Mouse (Mus musculus): ENCODE measurements at regions not wholly inside any gene's neighbourhood (a gene's known extent, or its start where the extent isn't known, plus 50 kb on each side); places are given as distances from the start of the nearest gene placed in this dataset.

DNA sequence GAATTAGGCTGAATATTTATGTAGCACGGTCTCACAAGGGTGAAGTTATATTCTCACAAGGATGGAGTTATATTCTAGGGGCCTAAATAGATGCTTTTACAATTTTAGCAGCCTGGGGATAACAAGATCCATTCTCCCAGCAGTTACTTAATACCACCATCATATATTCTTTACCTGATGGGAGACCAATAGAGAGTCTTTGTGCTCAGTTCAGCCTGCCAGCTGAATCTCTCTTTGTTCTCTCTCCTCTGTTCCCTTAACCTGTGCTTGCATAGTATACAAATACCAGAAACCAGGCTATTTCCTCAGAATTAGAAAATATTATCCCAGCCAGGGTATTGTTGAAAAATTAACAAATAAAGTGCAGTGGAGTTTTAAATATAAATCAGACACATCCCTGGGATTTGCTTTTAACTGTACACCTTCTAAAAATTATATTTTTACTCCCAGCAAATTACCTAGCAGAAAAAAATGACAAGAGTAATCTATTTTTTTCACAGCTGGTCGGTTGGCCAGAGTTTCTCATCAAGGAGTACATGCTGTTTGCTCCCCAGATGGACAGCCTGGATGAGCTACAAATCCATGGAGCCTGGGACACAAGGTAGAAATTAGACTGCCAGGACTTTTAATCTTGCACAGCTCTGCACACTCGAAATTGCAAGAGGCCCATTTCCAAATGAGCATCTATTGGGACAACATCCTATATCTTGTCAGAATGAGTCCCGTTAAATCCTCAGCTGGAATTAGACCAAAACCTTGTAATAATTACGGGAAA lies 281.0 kb upstream of the 4930452B06Rik start:
- no peak overlapping the region for H3K27ac ChIP-seq (replicated peaks; ENCODE audit: low read depth, low read length)
- H3K9me3 ChIP-seq (ENCODE audit: control insufficient read depth, low read length) = no peaks in the 10 kb centered on the region
- WGBS = 70% methylated on average over 5 of the region's 5 CpGs
- no peaks in the 10 kb centered on the region for H3K27me3 ChIP-seq (ENCODE audit: control insufficient read depth, insufficient read depth, low read length)
- H3K36me3 ChIP-seq (ENCODE audit: control insufficient read depth, insufficient read depth, low read length) = no peaks in the 10 kb centered on the region
- H3K9ac ChIP-seq (replicated peaks; ENCODE audit: low read length) = no peak overlapping the region
- H3K4me3 ChIP-seq (replicated peaks; ENCODE audit: low read depth, low read length) = no peak overlapping the region
- ATAC-seq (ENCODE audit: low FRiP score, low TSS enrichment) = no peak
- H3K4me1 ChIP-seq (ENCODE audit: control insufficient read depth, insufficient read depth, low read length) = no peaks in the 10 kb centered on the region
- H3K4me2 ChIP-seq (ENCODE audit: low read length) = no peak overlapping the region
- DNase-seq = no peak

GRCm38 (mm10) chr14:8935121-8935520 lies 269.1 kb upstream of the 4930452B06Rik start:
- no peaks in the 10 kb centered on the region for H3K36me3 ChIP-seq (ENCODE audit: control insufficient read depth, insufficient read depth, low read length)
- H3K4me2 ChIP-seq (ENCODE audit: low read length) = no peak overlapping the region
- no peaks in the 10 kb centered on the region for H3K9me3 ChIP-seq (ENCODE audit: control insufficient read depth, low read length)
- H3K9ac ChIP-seq (replicated peaks; ENCODE audit: low read length) = no peak overlapping the region
- no peaks in the 10 kb centered on the region for H3K27me3 ChIP-seq (ENCODE audit: control insufficient read depth, insufficient read depth, low read length)
- peak; percentile 87 for DNase-seq
- no peak overlapping the region for H3K4me3 ChIP-seq (replicated peaks; ENCODE audit: low read depth, low read length)
- 22% methylated on average over 5 of the region's 5 CpGs for WGBS
- no peaks in the 10 kb centered on the region for H3K4me1 ChIP-seq (ENCODE audit: control insufficient read depth, insufficient read depth, low read length)
- ATAC-seq (ENCODE audit: low FRiP score, low TSS enrichment) = no peak; the same call in 1 of the 2 replicates
- no peak overlapping the region for H3K27ac ChIP-seq (replicated peaks; ENCODE audit: low read depth, low read length)
